Mouse (Mus musculus) testis, adult 2 months (tissue): Measurements from ENCODE around the gene Neurog3.

ENCODE experiments used
- CTCF ChIP-seq: fragments of 200-500 bp; IDR thresholded peaks from 2 replicates; pipeline ENCODE4 v1.5.1; 2012; ENCODE audit warnings: low read depth, mild to moderate bottlenecking, inconsistent platforms, low read length, moderate library complexity; ENCODE audit not compliant: control insufficient read depth, insufficient read depth, insufficient replicate concordance
- POLR2A ChIP-seq: fragments of 200-500 bp; IDR thresholded peaks from 2 replicates; pipeline ENCODE4 v1.6.1; 2012; ENCODE audit warnings: low read depth, mild to moderate bottlenecking, inconsistent platforms, low read length, moderate library complexity; ENCODE audit not compliant: control insufficient read depth

- no peak for TF ChIP-seq POLR2A
- TF ChIP-seq CTCF: no peak
Measured at GRCm38 (mm10) chr10:62181701-62182100, 48.8 kb downstream of the Neurog3 start.
